Mouse (Mus musculus) heart, embryonic 13.5 days (tissue): ENCODE results near the gene Ss18l2. TPM values are rescaled to one million over a fixed set of nuclear protein-coding genes. Genes with fewer than 3 reads are reported as not detected.
A peak's percentile ranks its signal among the peaks of the same experiment; 100 is the strongest.

Experiments
- ATAC-seq: fragments of 200-750 bp; cut with Nextera tagmentation; 2 replicates; pipeline ENCODE4 v1.8.0; 2017; ENCODE audit warnings: moderate TSS enrichment; ENCODE audit not compliant: insufficient number of reproducible peaks, low FRiP score, low TSS enrichment; ENCODE audit errors: extremely low read depth
- H3K27ac ChIP-seq: fragments of 300-500 bp; sonication (generic); replicated peaks from 2 replicates; pipeline ENCODE4 v1.5.1; 2015; ENCODE audit warnings: moderate library complexity, mild to moderate bottlenecking, inconsistent platforms
- H3K27me3 ChIP-seq: fragments of 300-500 bp; sonication (generic); replicated peaks from 2 replicates; pipeline ENCODE4 v1.6.1; 2015; ENCODE audit warnings: mild to moderate bottlenecking, inconsistent platforms
- H3K36me3 ChIP-seq: fragments of 300-500 bp; sonication (generic); 2 replicates; pipeline ENCODE4 v1.6.1; 2015; ENCODE audit warnings: mild to moderate bottlenecking, inconsistent platforms
- H3K4me1 ChIP-seq: fragments of 300-500 bp; sonication (generic); 2 replicates; pipeline ENCODE4 v1.6.1; 2015; ENCODE audit warnings: inconsistent platforms
- H3K4me2 ChIP-seq: fragments of 300-500 bp; sonication (generic); 2 replicates; pipeline ENCODE4 v1.6.1; 2015; ENCODE audit warnings: inconsistent platforms, mild to moderate bottlenecking, moderate library complexity
- H3K4me3 ChIP-seq: fragments of 300-500 bp; sonication (generic); 2 replicates; pipeline ENCODE4 v1.5.1; 2015; ENCODE audit warnings: moderate library complexity, mild to moderate bottlenecking, inconsistent platforms
- H3K9ac ChIP-seq: fragments of 300-500 bp; sonication (generic); 2 replicates; pipeline ENCODE4 v1.6.1; 2015; ENCODE audit warnings: inconsistent platforms, mild to moderate bottlenecking, moderate library complexity
- H3K9me3 ChIP-seq: fragments of 300-500 bp; sonication (generic); 2 replicates; pipeline ENCODE4 v1.6.1; 2016; ENCODE audit warnings: inconsistent platforms
- WGBS: fragments of 180-500 bp; shearing (Covaris S2); methylation state at CpG from one replicate; pipeline ENCODE4 v1.1.7; 2015; ENCODE audit warnings: mixed read lengths; 5-methylcytosine and 5-hydroxymethylcytosine counted together
- polyA plus RNA-seq: library from polyadenylated mRNA; unstranded; fragments of >200 nt; fragmentation: Nextera tagmentation; extraction: Ambion mirVana; gene quantifications from 2 replicates; pipeline ENCODE4 v1.2.1, GENCODE M21; 2015

The Ss18l2 gene
- polyA plus RNA-seq, 1 experiment from 2014 or later = 163 TPM

- no peaks in the 10 kb centered on the region for H3K27me3 ChIP-seq
- H3K4me3 ChIP-seq = peak overlapping the region; percentile 91
- no peak; the same call in 1 of the 2 replicates for ATAC-seq
Measured at GRCm38 (mm10) chr9:121719347-121720331, 9.5 kb downstream of the Ss18l2 start.

GRCm38 (mm10) chr9:121740490-121740889 lies 30.4 kb downstream of the Ss18l2 start:
- WGBS = 83% methylated on average over 6 of the region's 6 CpGs
- Histone ChIP-seq H3K4me2 (no peak overlapping the region), H3K4me1 (no peaks in the 10 kb centered on the region), H3K36me3 (peaks cover 78% of the 10 kb centered on the region), H3K27ac (no peak overlapping the region), H3K4me3 (no peak overlapping the region), H3K9me3 (no peaks in the 10 kb centered on the region), H3K9ac (no peak overlapping the region), H3K27me3 (no peaks in the 10 kb centered on the region)
- ATAC-seq = no peak

More at GRCm38 (mm10) chr9:121719347-121720331, 9.5 kb downstream of the Ss18l2 start:
- Histone ChIP-seq H3K9me3 (0 out of 2 replicates have a peak, but pooled peaks cover 11% of the 10 kb centered on the region), H3K4me1 (peaks cover 32% of the 10 kb centered on the region), H3K9ac (peak overlapping the region; percentile 99), H3K4me2 (peak overlapping the region; percentile 96), H3K27ac (peak overlapping the region; percentile 98), H3K36me3 (peaks cover 15% of the 10 kb centered on the region)
- under 1% methylated on average over 66 of the region's 87 CpGs for WGBS

- peaks cover 77% of the 10 kb centered on the region for H3K36me3 ChIP-seq
- no peak overlapping the region for H3K9ac ChIP-seq
- ATAC-seq = no peak
- H3K27ac ChIP-seq = no peak overlapping the region
- H3K9me3 ChIP-seq = no peaks in the 10 kb centered on the region
- H3K4me1 ChIP-seq = no peaks in the 10 kb centered on the region
- H3K27me3 ChIP-seq = no peaks in the 10 kb centered on the region
- 92% methylated on average over 3 of the region's 3 CpGs for WGBS
- no peak overlapping the region for H3K4me2 ChIP-seq
- H3K4me3 ChIP-seq = no peak overlapping the region
Measured at GRCm38 (mm10) chr9:121741168-121741567, 31.0 kb downstream of the Ss18l2 start.

- H3K27ac ChIP-seq = no peak overlapping the region
- no peak overlapping the region for H3K9ac ChIP-seq
- no peaks in the 10 kb centered on the region for H3K9me3 ChIP-seq
- 87% methylated on average over 8 of the region's 8 CpGs for WGBS
- H3K4me3 ChIP-seq = no peak overlapping the region
- peaks cover 90% of the 10 kb centered on the region for H3K36me3 ChIP-seq
- H3K4me1 ChIP-seq = 0 out of 2 replicates have a peak, but pooled peaks cover 12% of the 10 kb centered on the region
- no peaks in the 10 kb centered on the region for H3K27me3 ChIP-seq
- no peak for ATAC-seq
- no peak overlapping the region for H3K4me2 ChIP-seq
Measured at GRCm38 (mm10) chr9:121744051-121744450, 33.9 kb downstream of the Ss18l2 start.

- no peak for ATAC-seq
- H3K4me1 ChIP-seq = peaks cover 18% of the 10 kb centered on the region
- no peaks in the 10 kb centered on the region for H3K27me3 ChIP-seq
- H3K9ac ChIP-seq = no peak overlapping the region
- H3K4me3 ChIP-seq = no peak overlapping the region
- peaks cover 90% of the 10 kb centered on the region for H3K36me3 ChIP-seq
- no peak overlapping the region for H3K4me2 ChIP-seq
- H3K9me3 ChIP-seq = no peaks in the 10 kb centered on the region
- no peak overlapping the region for H3K27ac ChIP-seq
- WGBS = 94% methylated on average over 9 of the region's 9 CpGs
Measured at GRCm38 (mm10) chr9:121752774-121753173, 42.6 kb downstream of the Ss18l2 start.

- Histone ChIP-seq H3K4me3 (no peak overlapping the region), H3K9me3 (no peaks in the 10 kb centered on the region), H3K4me1 (peaks cover 22% of the 10 kb centered on the region), H3K27ac (no peak overlapping the region), H3K27me3 (no peaks in the 10 kb centered on the region), H3K9ac (no peak overlapping the region), H3K4me2 (no peak overlapping the region), H3K36me3 (peaks cover 72% of the 10 kb centered on the region)
- no peak for ATAC-seq
- 84% methylated on average over 3 of the region's 3 CpGs for WGBS
Measured at GRCm38 (mm10) chr9:121754624-121755023, 44.5 kb downstream of the Ss18l2 start.

- Histone ChIP-seq H3K27me3 (no peaks in the 10 kb centered on the region), H3K27ac (no peak overlapping the region), H3K4me1 (peaks cover 37% of the 10 kb centered on the region), H3K9me3 (no peaks in the 10 kb centered on the region), H3K4me2 (no peak overlapping the region), H3K9ac (no peak overlapping the region), H3K4me3 (no peak overlapping the region), H3K36me3 (peaks cover 52% of the 10 kb centered on the region)
- 83% methylated on average over 3 of the region's 3 CpGs for WGBS
- ATAC-seq = no peak
Measured at GRCm38 (mm10) chr9:121756785-121757184, 46.7 kb downstream of the Ss18l2 start.

GRCm38 (mm10) chr9:121757432-121757831 lies 47.3 kb downstream of the Ss18l2 start:
- H3K27ac ChIP-seq = no peak overlapping the region
- peaks cover 43% of the 10 kb centered on the region for H3K4me1 ChIP-seq
- H3K9me3 ChIP-seq = no peaks in the 10 kb centered on the region
- H3K27me3 ChIP-seq = no peaks in the 10 kb centered on the region
- H3K36me3 ChIP-seq = peaks cover 50% of the 10 kb centered on the region
- no peak overlapping the region for H3K4me3 ChIP-seq
- H3K9ac ChIP-seq = no peak overlapping the region
- no peak for ATAC-seq
- WGBS = 66% methylated on average over 3 of the region's 3 CpGs
- H3K4me2 ChIP-seq = no peak overlapping the region

GRCm38 (mm10) chr9:121757835-121758814 lies 48.0 kb downstream of the Ss18l2 start:
- no peaks in the 10 kb centered on the region for H3K27me3 ChIP-seq
- H3K36me3 ChIP-seq = peaks cover 51% of the 10 kb centered on the region
- H3K4me3 ChIP-seq = peak overlapping the region; percentile 89
- ATAC-seq = no peak
- H3K4me1 ChIP-seq = peaks cover 43% of the 10 kb centered on the region
- peak overlapping the region; percentile 93 for H3K4me2 ChIP-seq
- peak overlapping the region; percentile 98 for H3K9ac ChIP-seq
- no peaks in the 10 kb centered on the region for H3K9me3 ChIP-seq
- WGBS = 51% methylated on average over 10 of the region's 10 CpGs
- H3K27ac ChIP-seq = peak overlapping the region; percentile 95

GRCm38 (mm10) chr9:121759091-121760081 lies 49.3 kb downstream of the Ss18l2 start, which contains the start of gene Zfp651:
Gene Zfp651, plus strand, starts transcription at chr9:121759330.
- peak within 1 kb of the TSS; percentile 93 for H3K4me2 ChIP-seq
- H3K27me3 ChIP-seq = no peaks in the 10 kb centered on the region
- ATAC-seq = peak; percentile 52
- H3K9me3 ChIP-seq = no peaks in the 10 kb centered on the region
- WGBS = under 1% methylated on average over 90 of the region's 97 CpGs
- peaks cover 51% of the 10 kb centered on the region for H3K36me3 ChIP-seq
- peak within 1 kb of the TSS; percentile 98 for H3K9ac ChIP-seq
- peak within 1 kb of the TSS; percentile 95 for H3K27ac ChIP-seq
- H3K4me1 ChIP-seq = peaks cover 43% of the 10 kb centered on the region
- H3K4me3 ChIP-seq = peak within 1 kb of the TSS; percentile 89
